Mouse (Mus musculus) Muller cell, postnatal 12 days (primary cell): Measurements from ENCODE around the gene Ermap.

ENCODE experiments used
- DNase-seq: peaks from one replicate; pipeline ENCODE4 v3.0.0-alpha.2; 2015; ENCODE audit errors: inconsistent ontology term

The Ermap gene

DNA sequence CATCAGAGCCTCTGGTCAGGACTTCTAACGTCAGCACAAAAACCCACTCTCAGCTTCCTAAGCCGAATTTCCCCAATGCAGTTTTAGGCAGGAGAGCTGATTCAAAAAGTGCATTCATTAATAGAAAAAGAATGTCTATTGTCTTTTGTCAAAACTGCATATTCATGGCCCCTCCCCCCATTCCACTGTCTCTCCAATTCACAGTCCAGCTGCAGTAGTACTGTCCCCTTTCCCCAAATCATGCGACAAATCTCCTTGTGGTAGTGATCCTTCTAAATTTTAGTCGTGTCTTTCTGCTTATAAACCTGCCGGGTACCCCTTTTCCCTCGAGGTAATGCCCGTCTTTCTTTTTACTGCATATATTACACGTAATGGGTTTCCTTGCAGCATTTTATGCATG, 51.0 kb downstream of the Ermap start:
- DNase-seq = peak; percentile 70

DNA sequence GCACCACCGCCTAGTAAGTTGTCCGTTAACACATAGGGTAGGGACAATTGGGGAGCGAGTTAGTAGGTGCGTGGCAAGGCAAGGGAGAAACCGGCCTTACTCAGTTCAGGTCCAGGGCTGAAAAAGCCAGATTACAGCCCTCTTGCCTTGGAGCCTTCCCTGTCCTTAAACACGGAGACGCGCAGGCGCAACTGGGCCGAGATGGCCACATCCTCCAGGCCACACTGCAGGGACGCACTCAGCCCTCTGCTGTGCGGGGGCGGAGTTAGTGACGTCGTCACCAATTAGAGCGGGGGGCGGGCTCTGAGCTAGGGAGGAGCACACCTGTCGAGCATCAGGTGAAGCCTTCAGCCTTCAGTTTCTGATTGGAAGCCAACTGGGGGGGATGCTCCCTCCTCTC, 51.6 kb downstream of the Ermap start:
- DNase-seq = no peak

DNA sequence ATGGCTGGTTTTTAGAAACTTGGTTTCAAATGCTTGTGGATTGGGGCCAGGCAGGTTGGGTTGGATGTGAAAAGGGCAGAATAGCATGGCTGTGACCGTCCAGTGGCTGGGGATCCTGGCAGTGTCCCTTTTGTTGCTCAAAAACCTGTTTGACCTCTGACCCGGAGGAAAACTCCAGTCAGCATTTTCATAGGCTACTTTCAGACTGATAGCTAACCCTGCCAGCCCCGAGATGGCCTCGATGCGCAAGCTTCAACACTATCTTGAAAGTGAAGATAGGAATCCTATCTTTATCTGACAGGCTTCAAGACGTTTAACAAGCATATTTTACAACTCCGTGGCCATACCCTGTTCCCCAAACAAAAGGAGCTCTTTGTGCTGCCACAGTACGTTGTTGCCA, 52.5 kb downstream of the Ermap start:
- DNase-seq = no peak

DNA sequence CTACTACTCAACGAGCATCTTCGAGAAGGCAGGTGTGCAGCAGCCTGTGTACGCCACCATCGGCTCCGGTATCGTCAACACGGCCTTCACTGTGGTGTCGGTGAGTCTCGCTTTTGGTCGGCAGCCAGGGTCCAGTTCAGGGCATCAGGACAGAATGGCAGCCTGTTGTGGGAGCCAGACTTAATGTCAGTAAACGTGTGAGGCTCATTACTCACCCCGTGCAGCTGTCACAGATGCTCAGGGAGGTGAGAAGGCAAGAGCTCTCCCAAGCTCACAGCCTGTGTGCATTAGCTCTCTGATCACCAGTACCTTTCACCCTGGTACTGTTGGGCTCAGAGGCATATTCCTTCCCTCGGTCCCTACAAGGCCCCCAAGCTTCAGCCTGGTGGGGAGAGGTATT, 56.0 kb downstream of the Ermap start:
- no peak for DNase-seq

DNA sequence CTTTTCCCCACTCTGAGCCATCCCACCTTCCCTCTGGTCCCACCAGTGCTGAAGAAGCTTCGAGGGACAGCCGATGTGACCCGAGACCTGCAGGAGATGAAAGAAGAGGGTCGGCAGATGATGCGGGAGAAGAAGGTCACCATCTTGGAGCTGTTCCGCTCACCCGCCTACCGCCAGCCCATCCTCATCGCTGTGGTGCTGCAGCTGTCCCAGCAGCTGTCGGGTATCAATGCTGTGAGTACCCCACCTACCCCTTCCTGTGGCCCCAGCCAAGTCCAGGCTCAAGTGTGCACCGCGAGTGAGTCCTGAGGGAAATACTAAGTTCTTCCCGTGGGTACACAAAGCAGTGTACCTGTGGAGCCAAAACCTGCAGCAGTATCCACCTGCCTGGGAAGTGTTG, 56.5 kb downstream of the Ermap start:
- no peak for DNase-seq

DNA sequence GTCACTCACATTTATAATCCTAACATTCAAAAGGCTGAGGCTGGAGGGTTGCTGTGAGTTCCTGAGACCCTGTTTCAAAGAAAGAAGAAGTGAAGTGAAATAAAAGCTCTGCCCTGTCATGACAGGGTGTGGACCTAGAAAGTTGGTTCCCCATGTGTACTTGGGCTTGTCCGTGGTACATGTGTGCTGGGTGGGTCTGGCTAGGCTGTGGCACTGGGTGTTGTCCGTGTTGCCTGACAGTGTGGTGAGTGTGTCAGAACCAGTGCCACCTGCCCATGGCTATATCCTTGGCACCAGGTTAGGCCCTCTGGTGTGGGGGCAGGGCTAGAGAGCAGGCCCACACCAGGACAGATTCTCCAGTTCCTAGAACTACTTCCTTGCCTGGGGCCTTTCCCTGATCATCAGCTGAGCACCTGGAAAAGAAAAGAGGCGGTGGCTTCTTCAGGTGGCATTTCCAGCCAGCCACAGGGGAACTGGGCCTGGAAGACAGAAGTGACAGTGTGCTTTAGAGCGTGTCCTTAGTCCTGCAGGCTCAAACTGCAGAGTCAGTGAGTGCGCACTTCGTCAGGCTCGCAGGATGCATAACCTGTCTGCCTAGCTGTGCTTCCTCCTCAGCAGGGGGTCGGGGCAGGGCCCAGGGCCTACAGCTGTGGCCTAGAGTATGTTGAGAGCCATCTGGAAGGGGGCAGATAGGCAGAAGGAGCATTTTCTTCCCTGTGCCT, 58.5 kb downstream of the Ermap start:
- DNase-seq = no peak

DNA sequence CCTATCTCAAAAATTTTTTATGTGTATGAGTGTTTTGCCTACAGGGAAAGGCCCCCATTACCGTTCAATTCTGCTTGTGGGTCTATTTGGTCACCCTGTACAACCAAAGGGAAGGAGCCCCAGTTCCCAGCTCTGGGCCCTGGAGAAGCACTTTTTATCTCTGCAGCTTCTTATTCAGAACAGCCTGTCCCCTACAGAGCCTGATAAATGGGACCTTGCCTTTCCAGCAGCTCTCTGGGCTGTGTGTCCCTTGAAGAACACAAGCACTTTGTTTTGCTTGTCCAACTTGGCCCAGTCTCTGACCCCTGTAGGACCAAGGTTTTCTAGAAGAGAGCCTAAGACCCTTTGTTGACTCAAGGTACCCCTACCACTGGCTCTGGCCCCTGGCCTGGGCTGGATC, 60.7 kb downstream of the Ermap start:
- no peak for DNase-seq

DNA sequence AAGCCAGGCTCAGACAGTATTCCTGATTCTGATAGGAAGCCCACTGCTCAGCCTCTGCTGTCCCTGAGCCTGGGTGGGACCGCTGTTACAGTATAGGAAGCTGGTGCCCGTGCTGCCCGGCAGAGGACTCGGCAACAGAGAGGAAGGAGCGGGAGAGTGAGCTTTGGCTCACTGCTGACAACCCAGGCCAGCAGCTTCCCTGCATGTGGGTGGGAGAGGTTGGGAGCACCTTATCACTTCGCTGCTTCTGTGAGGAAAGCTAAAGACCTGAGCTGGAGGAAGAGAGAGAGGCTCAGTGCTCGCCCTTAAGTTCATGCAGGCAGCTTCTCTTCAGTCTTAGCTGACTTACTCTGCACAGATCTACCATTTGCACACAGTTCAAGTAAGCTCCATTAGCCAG, 61.3 kb downstream of the Ermap start:
- no peak for DNase-seq

DNA sequence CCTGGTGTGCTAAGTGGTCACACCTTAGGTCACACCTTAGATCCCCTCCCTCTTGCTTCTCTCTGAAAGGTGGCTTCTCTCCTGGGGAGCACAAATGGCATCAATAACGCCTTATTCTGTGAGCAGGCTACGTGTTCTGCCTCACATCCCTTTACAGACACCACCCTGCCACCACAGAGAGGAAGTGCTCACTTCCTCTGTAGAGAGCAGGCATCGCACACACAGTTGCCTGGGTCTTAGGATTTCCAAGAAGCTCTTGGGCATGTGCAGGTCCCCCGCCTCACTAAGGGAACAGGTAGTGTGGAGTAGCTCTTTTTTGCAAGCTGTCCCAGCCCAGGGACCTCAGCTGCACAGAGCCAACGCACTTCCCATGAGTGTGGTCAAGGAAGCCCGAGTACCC, 62.6 kb downstream of the Ermap start:
- DNase-seq = no peak

DNA sequence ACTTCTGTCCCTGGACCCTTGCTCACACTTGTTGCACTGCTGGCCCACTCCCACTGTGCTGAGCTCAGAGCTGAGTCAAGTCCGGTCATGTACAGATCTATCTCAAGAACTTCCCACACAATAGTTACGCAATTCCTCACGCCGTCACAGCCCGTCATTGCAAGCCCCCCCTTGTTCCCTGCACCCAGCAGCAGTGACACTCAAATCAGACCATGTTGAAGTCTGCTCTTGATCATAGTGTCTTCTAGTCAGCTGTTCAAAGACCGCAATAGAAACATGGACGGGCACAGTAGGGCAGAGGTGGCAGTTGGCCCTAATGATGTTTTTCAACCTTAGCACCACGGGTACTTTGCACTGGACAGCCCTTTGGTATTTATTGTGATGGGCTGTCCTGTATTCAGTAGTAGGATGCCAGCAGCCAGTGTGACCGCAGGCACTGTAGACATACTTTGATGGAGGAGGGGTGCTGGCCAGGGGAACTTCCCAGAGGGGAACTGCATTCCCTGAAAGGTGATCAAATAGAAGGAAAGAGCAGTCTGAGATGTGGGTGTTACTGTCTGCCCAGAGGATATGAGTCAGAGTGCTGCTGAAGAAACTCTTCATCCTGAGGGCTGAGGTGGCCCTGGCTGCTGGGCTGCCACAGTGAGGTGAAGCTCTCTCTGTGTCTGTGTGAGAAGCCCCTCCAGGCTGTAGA, 64.1 kb downstream of the Ermap start:
- peak; percentile 95 for DNase-seq
